Mouse (Mus musculus) megakaryocyte, embryonic 14.5 days (primary cell): ENCODE results near the gene BC049730.

ENCODE experiments used
- FLI1 ChIP-seq: IDR thresholded peaks from 2 replicates; pipeline ENCODE4 v1.6.1; 2012; ENCODE audit warnings: low read length, inconsistent platforms, mixed read lengths
- GATA1 ChIP-seq: IDR thresholded peaks from 3 replicates; pipeline ENCODE4 v1.6.1; 2012; ENCODE audit warnings: mixed read lengths, low read length, inconsistent platforms, borderline replicate concordance

DNA sequence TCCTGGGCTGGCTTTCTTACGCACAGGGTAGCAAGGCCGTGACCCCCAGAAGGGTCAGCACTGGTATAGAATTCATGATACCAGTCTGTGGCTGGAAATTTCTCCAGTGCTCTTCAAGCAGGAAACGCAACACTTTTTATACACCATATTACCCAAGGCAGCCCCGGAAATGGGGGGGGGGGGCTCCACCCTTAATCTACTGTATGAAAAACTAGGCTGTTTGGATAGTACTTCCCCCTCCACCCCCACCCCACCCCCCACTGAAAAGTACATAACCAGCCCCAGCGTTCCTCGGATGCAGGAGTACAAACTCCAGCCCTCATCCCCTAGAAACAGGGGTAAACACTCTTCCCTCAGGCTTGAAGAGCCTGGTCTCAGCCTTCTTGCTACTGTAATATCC is 51.2 kb downstream of the BC049730 start, which contains the start of gene Cd177:
- TF ChIP-seq GATA1, result no peak
- no peak for TF ChIP-seq FLI1
